Mouse (Mus musculus): ENCODE measurements around the gene Spata31d1b. TPM values are rescaled to one million over a fixed set of nuclear protein-coding genes. Genes with fewer than 3 reads are reported as not detected.

The Spata31d1b gene
- polyA plus RNA-seq, 1 experiment from 2014 or later = 0.04 TPM

DNA sequence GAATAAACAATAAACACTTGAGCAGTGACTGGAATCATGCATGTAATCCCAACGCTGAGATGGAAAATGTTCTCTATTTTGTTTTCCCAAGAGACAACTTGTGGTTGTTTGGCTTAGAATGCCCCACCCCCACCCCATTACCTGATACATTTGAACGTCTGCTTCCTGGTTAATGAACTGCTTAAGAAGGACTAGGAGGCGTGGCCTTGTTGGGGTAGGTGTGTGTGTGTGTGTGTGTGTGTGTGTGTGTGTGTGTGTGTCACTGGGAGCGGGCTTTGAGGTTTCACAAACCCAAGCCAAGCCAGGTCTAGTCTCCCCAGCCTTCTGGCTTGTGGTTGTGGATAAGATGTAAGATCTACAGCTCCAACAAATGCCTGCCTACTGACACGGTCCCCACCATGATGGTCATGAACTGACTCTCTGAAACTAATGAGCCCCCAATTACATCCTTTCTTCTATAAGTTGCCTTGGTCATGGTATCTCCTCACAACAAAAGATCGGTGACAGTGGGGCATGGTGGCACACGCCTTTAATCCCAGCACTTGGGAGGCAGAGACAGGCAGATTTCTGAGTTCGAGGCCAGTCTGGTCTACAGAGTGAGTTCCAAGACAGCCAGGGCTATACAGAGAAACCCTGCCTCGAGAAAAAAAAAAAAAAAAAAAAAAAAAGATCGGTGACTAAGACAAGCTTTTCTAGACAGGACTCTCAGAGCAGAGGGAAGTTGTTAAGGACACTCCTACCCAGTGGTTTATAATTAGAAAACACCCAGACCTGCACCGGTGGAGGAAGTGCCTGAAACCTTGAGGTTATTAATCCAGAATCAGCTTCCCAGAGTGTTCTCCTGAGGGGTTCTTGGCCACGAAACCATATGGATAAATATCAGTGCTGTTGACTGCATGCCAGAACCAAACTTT is 35.5 kb upstream of the Spata31d1b start:
- Histone ChIP-seq H3K27ac (no peak overlapping the region), H3K36me3 (no peaks in the 10 kb centered on the region), H3K4me1 (peaks cover 21% of the 10 kb centered on the region), H3K4me2 (no peak overlapping the region), H3K4me3 (replicated peaks) (no peak overlapping the region), H3K27me3 (no peaks in the 10 kb centered on the region), H3K9ac (no peak overlapping the region), H3K9me3 (replicated peaks) (no peaks in the 10 kb centered on the region)
- WGBS = 70% methylated on average over 12 of the region's 12 CpGs
- ATAC-seq (replicated peaks; ENCODE audit: low FRiP score) = no peak

DNA sequence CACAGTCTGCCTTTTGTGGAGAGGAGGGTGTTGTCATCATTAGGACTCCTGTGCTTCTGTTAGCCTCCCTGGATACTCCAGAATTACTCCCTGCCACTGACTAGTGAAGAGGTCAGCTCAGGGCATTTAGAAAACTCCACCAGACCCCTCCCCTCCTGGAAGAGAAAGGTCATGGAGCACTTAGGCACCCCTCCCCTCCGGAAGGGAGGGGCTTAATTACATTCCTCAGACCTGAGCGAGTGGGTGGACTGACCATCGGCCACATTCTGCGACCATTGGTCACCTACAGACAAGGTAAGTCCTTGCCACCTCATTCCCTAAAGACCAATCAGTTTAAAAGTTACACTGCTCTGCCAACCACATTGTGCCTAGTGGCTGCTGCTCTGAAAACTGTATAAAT is 32.8 kb upstream of the Spata31d1b start:
- WGBS = 39% methylated on average over 4 of the region's 4 CpGs
- Histone ChIP-seq H3K9me3 (replicated peaks) (no peaks in the 10 kb centered on the region), H3K27me3 (no peaks in the 10 kb centered on the region), H3K9ac (no peak overlapping the region), H3K27ac (no peak overlapping the region), H3K4me3 (replicated peaks) (no peak overlapping the region), H3K4me1 (peaks cover 11% of the 10 kb centered on the region), H3K36me3 (no peaks in the 10 kb centered on the region), H3K4me2 (no peak overlapping the region)
- no peak for ATAC-seq (replicated peaks; ENCODE audit: low FRiP score)

DNA sequence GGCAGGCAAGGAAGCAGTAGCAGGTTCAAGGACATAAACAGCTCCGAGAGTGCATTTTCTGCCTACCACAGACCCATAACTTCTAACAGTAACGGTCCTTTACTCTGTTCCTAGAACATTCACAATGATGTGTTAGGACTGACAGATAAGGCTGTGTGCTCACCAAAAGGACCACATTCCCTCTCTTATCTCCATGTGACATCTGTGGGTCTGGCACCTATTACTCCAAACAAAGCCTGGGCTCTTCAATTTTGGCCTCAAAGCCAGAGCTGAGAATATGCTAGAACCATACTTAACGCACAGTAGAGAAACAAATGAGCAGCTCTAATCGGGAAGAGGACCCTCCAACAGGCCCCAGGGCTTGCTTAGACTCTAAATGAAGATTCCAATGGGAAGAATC is 32.2 kb upstream of the Spata31d1b start:
- no peaks in the 10 kb centered on the region for H3K27me3 ChIP-seq
- H3K36me3 ChIP-seq = no peaks in the 10 kb centered on the region
- 69% methylated on average over 4 of the region's 4 CpGs for WGBS

DNA sequence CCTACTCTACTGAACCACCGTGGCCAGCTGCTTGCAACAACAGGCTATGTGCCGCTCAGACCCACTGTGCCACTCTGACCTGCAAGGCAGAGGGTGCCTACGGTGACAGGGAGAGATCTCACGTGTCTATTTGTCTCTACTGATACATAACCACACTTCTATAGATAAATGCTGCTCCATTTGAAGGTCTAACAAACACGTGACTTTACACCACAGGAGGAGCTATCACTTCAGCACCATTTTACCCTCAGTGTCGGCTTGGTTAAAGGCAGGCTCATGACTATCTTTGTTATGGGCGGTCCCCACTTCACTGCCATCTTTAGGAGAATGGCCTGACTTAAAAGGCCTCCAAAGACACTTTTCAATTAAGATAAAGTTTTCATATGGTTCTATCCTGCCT is 29.5 kb upstream of the Spata31d1b start:
- no peaks in the 10 kb centered on the region for H3K36me3 ChIP-seq
- H3K4me1 ChIP-seq = no peaks in the 10 kb centered on the region
- no peak overlapping the region for H3K4me3 ChIP-seq (replicated peaks)
- no peak overlapping the region for H3K9ac ChIP-seq
- no peak for ATAC-seq (replicated peaks; ENCODE audit: low FRiP score)
- no peaks in the 10 kb centered on the region for H3K9me3 ChIP-seq (replicated peaks)
- 30% methylated on average over 7 of the region's 7 CpGs for WGBS
- H3K27ac ChIP-seq = no peak overlapping the region
- no peak overlapping the region for H3K4me2 ChIP-seq
- H3K27me3 ChIP-seq = no peaks in the 10 kb centered on the region

More for the DNA sequence above, 32.2 kb upstream of the Spata31d1b start:
- ATAC-seq (replicated peaks; ENCODE audit: low FRiP score) = no peak
- peaks cover 6% of the 10 kb centered on the region for H3K4me1 ChIP-seq
- no peak overlapping the region for H3K4me3 ChIP-seq (replicated peaks)
- H3K27ac ChIP-seq = no peak overlapping the region
- no peak overlapping the region for H3K4me2 ChIP-seq
- no peak overlapping the region for H3K9ac ChIP-seq
- no peaks in the 10 kb centered on the region for H3K9me3 ChIP-seq (replicated peaks)

DNA sequence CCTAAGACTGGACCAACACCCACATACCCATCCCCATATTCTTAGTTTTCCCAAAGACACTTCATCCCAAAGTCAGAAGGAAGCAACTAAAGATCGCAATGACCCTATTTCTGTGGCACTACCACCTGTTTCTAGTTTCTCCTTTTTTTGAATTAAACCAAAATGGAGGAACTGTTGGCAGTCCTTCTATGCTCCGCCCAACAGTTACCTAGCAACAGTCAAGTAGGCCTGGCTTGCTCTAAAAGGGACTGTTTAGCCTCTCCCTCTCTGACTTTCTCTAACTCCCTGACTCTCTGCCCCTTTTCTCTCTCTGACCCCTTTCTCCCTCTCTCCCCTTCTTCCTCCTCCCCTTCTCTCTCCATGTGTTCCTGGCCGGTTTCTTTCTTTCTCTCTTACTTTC is 26.8 kb upstream of the Spata31d1b start:
- Histone ChIP-seq H3K4me3 (replicated peaks) (no peak overlapping the region), H3K4me2 (no peak overlapping the region), H3K27me3 (no peaks in the 10 kb centered on the region), H3K36me3 (no peaks in the 10 kb centered on the region), H3K9me3 (replicated peaks) (no peaks in the 10 kb centered on the region), H3K4me1 (no peaks in the 10 kb centered on the region), H3K27ac (no peak overlapping the region), H3K9ac (no peak overlapping the region)
- no peak for ATAC-seq (replicated peaks; ENCODE audit: low FRiP score)
- whole genome bisulfite sequencing = 88% methylated on average over 3 of the region's 3 CpGs

DNA sequence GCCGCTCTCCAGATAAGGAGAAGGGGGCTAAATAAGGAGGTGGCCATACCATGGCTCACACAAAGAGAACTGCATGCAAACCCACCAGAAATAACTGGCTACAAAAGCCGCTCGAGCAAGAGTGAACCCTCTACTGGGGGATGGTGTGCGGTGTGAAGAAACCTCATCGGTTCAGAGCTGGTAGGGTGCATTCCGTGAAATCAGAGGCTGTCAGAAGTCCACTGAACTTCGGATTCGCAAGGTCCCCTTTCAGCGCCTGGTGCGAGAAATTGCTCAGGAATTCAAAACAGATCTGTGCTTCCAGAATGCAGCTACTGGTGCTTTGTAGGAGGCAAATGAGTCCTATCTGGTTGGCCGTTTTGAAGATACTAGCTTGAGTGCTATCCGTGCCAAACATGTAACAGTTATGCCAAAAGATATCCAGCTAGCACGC is 23.7 kb upstream of the Spata31d1b start:
- no peaks in the 10 kb centered on the region for H3K36me3 ChIP-seq
- no peak for ATAC-seq (replicated peaks; ENCODE audit: low FRiP score)
- no peaks in the 10 kb centered on the region for H3K4me1 ChIP-seq
- no peak overlapping the region for H3K9ac ChIP-seq
- 77% methylated on average over 13 of the region's 13 CpGs for WGBS
- H3K27me3 ChIP-seq = no peaks in the 10 kb centered on the region
- no peak overlapping the region for H3K4me2 ChIP-seq
- no peak overlapping the region for H3K4me3 ChIP-seq (replicated peaks)
- no peak overlapping the region for H3K27ac ChIP-seq
- H3K9me3 ChIP-seq (replicated peaks) = no peaks in the 10 kb centered on the region

DNA sequence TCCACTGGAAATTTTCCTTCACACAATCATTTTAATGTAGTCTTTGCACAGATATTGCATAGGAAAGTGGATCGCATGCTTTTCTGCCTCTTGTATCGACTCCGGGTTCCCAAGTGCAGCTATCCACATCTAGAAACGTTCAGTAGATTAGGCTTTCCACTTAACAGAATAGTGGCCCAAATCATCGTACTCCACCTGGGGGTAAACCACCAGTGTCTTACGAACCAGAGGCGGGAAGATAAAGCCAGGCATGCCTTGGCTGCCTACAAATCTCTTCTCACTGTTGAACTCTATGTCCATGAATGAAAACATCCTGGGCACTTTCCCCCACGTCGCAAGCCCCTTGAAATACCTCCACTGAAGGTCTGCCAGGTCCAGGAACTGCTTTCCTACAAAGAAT is 22.8 kb upstream of the Spata31d1b start:
- no peak for ATAC-seq (replicated peaks; ENCODE audit: low FRiP score)
- H3K27me3 ChIP-seq = no peaks in the 10 kb centered on the region
- no peak overlapping the region for H3K9ac ChIP-seq
- no peak overlapping the region for H3K4me2 ChIP-seq
- no peak overlapping the region for H3K4me3 ChIP-seq (replicated peaks)
- no peaks in the 10 kb centered on the region for H3K9me3 ChIP-seq (replicated peaks)
- no peaks in the 10 kb centered on the region for H3K4me1 ChIP-seq
- no peak overlapping the region for H3K27ac ChIP-seq
- H3K36me3 ChIP-seq = no peaks in the 10 kb centered on the region
- WGBS = 85% methylated on average over 9 of the region's 9 CpGs

DNA sequence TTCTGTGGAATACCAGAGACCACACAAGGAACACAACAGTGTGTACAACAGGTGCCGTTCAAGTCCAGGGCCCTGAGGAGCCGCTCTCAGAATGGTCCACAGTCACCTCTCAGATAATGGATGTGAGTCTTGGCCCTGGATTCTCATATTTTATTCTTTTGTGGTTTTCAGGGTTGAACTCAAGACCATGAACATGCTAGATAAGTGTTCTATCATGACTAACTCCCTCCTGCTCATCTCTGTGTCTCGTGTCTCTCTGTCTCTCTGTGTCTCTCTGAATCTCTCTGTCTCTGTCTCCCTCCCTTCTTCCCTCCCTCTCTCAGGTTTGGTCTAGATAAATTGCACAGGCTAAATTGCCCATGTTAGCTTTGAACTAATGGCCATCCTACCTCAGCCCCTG is 22.2 kb upstream of the Spata31d1b start:
- Histone ChIP-seq H3K4me3 (replicated peaks) (no peak overlapping the region), H3K27ac (no peak overlapping the region), H3K9ac (no peak overlapping the region), H3K4me2 (no peak overlapping the region), H3K27me3 (no peaks in the 10 kb centered on the region), H3K9me3 (replicated peaks) (no peaks in the 10 kb centered on the region), H3K36me3 (no peaks in the 10 kb centered on the region), H3K4me1 (no peaks in the 10 kb centered on the region)
- no peak for ATAC-seq (replicated peaks; ENCODE audit: low FRiP score)
- 95% methylated on average over 3 of the region's 3 CpGs for WGBS

DNA sequence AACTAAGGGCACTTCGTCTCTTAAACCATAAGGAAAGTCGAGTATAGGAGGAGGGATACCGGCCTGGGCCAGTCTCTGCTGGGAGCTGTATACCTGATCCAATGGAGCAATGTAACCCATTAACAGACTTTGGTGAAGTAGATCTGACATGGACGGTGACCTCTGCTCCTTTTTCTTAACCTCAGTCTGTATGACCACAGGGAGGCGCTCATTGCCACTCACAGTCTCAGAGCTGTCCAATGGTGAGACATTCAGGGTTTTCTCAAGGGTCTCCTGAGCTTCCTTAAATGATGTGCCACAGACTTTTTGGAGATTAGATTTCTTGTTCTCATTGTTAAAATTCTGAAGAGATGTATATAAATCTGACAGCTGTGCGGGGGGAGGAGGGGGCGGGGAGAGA is 21.5 kb upstream of the Spata31d1b start:
- WGBS = 78% methylated on average over 7 of the region's 7 CpGs
- no peak for ATAC-seq (replicated peaks; ENCODE audit: low FRiP score)
- H3K4me1 ChIP-seq = no peaks in the 10 kb centered on the region
- no peaks in the 10 kb centered on the region for H3K27me3 ChIP-seq
- H3K4me2 ChIP-seq = no peak overlapping the region
- no peaks in the 10 kb centered on the region for H3K36me3 ChIP-seq
- H3K27ac ChIP-seq = no peak overlapping the region
- H3K9me3 ChIP-seq (replicated peaks) = no peaks in the 10 kb centered on the region
- no peak overlapping the region for H3K9ac ChIP-seq
- no peak overlapping the region for H3K4me3 ChIP-seq (replicated peaks)

DNA sequence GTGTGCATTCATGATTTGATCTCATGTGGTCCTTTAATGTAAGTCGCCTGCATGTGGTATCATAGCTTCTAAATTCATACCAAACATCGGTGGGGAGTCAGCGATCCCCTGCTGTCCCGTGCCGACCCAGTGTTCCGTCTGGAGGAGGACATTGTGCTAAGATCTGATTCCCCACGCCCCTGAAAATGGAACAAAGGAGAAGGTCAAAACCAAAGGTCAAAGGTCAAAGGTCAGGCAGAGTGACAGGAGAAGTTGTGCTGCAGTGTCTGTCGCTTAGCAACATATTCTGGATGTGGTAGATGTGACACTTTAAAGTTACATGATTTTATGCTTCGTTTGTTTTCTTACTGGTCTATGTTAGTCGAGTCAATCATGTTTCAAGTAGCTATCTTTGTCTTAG is 20.6 kb upstream of the Spata31d1b start:
- H3K27me3 ChIP-seq = no peaks in the 10 kb centered on the region
- H3K9me3 ChIP-seq (replicated peaks) = no peaks in the 10 kb centered on the region
- H3K4me2 ChIP-seq = no peak overlapping the region
- H3K4me3 ChIP-seq (replicated peaks) = no peak overlapping the region
- H3K27ac ChIP-seq = no peak overlapping the region
- H3K36me3 ChIP-seq = no peaks in the 10 kb centered on the region
- WGBS = 75% methylated on average over 10 of the region's 10 CpGs
- H3K4me1 ChIP-seq = no peaks in the 10 kb centered on the region
- no peak overlapping the region for H3K9ac ChIP-seq
- no peak for ATAC-seq (replicated peaks; ENCODE audit: low FRiP score)

DNA sequence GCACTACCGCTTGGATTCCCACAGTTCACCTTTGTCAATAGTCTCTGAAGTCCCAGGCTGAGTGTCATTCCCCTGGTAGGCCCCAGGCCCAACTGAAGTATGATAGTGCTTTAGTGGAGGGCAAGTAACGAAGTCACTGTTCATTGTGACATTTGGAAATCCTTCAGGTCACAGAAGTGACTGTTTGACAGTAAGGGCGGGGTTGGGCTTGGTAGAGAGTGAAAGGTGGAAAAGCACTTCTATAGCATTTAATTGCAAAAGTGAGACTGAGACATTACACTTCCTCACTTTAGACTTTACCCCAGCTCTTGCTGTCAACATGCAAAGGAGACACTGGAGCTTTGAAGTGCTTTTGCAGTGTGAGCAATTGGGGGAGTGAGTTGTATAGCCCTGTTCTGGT is 18.1 kb upstream of the Spata31d1b start, which contains the start of gene 4921517D22Rik:
Gene 4921517D22Rik (minus strand): TSS at position 101 of the 400 bp plus-strand sequence.
- Histone ChIP-seq H3K4me3 (replicated peaks) (no peak within 1 kb of the TSS), H3K36me3 (no peaks in the 10 kb centered on the region), H3K4me2 (no peak within 1 kb of the TSS), H3K9me3 (replicated peaks) (no peaks in the 10 kb centered on the region), H3K27me3 (no peaks in the 10 kb centered on the region), H3K4me1 (no peaks in the 10 kb centered on the region), H3K9ac (no peak within 1 kb of the TSS), H3K27ac (no peak within 1 kb of the TSS)
- ATAC-seq (replicated peaks; ENCODE audit: low FRiP score) = no peak
- 85% methylated on average over 3 of the region's 3 CpGs for WGBS

DNA sequence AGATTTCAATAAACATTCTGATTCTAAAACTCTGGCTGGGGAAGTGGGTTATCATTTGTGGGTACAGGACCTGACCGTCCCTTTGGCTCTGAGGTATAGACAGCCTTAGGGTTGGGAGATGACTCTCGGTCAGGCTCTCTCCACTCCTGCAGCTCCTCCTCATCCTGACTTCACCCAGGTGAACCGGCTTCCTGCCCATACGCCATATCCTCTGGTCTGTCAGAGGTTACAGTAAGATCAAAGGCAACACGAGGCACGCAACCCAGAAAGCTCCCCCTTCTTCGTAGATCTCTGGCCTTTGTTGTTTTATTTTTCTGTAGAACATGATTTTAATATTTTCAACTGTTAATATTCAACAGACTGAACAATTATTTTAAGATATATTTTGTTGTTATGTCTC is 16.3 kb upstream of the Spata31d1b start:
- 73% methylated on average over 7 of the region's 7 CpGs for WGBS
- no peaks in the 10 kb centered on the region for H3K27me3 ChIP-seq
- no peak overlapping the region for H3K27ac ChIP-seq
- no peak for ATAC-seq (replicated peaks; ENCODE audit: low FRiP score)
- no peaks in the 10 kb centered on the region for H3K9me3 ChIP-seq (replicated peaks)
- no peak overlapping the region for H3K4me2 ChIP-seq
- no peak overlapping the region for H3K4me3 ChIP-seq (replicated peaks)
- H3K36me3 ChIP-seq = no peaks in the 10 kb centered on the region
- no peak overlapping the region for H3K9ac ChIP-seq
- H3K4me1 ChIP-seq = no peaks in the 10 kb centered on the region

DNA sequence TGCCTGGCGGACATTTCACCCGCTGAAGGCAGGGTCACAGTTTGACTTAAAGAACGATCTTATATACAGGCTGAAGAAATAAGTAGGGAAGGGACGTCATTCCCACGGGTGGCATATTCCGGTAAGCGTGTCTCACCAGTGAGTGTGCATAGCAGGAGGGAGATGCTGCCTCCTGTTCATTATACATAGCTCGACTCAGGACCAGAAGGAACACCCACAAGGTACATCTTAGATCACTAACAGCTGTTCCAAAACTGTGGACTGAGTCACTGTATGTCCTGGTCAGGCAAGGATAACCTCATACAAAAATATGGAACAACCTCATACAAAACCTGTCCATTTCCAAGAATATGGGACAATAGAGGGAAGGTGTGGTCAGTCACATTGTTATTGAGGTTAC is 13.0 kb upstream of the Spata31d1b start:
- Histone ChIP-seq H3K9me3 (replicated peaks) (no peaks in the 10 kb centered on the region), H3K27me3 (no peaks in the 10 kb centered on the region), H3K9ac (no peak overlapping the region), H3K36me3 (no peaks in the 10 kb centered on the region), H3K4me2 (no peak overlapping the region), H3K27ac (no peak overlapping the region), H3K4me1 (no peaks in the 10 kb centered on the region), H3K4me3 (replicated peaks) (no peak overlapping the region)
- ATAC-seq (replicated peaks; ENCODE audit: low FRiP score) = no peak
- whole genome bisulfite sequencing = 91% methylated on average over 8 of the region's 8 CpGs

All from kidney, embryonic 15.5 days (tissue).